Mouse (Mus musculus) skeletal muscle tissue, adult 2 months (tissue): ENCODE results near the gene Zfp37.
A peak's percentile ranks its signal among the peaks of the same experiment; 100 is the strongest.
"Not testable (repeated sequence)": the region's sequence is repeated elsewhere in the genome, so short reads cannot be mapped to it uniquely, and the experiment has no call there.

ENCODE experiments used
- DNase-seq: peaks from one replicate; pipeline ENCODE4 v3.0.0-alpha.2; 2012; ENCODE audit warnings: low read depth, low spot score

The Zfp37 gene

DNA sequence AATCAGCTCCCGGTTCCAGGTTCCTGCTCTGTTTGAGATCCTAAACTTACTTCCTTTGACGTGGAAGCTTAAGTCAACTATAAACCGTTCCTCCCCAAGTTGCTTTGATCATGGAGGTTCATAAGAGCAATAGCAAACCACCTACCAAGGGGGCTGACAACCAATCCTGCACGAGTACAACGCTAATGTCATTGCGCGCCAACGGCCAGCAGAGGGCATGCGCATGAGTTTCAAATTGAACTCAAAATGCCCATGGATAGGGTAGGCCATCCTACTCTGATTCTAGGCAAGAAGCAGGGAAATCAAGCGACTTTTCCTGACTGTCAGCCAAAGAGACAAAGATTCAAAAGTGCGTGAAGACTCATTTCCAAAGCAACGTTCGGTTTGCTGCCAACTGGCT lies at the start of gene Zfp37:
Gene Zfp37, minus strand, starts transcription at position 279 of the 400 bp plus-strand sequence.
- no peak for DNase-seq

GRCm38 (mm10) chr4:62278081-62278480 lies 47.2 kb upstream of the Zfp37 start:
- DNase-seq = no peak

- DNase-seq = no peak
These were observed 46.4 kb upstream of the Zfp37 start for GRCm38 (mm10) chr4:62277222-62277621.

- DNase-seq = no peak
These were observed 45.8 kb upstream of the Zfp37 start for GRCm38 (mm10) chr4:62276642-62277041.

DNA sequence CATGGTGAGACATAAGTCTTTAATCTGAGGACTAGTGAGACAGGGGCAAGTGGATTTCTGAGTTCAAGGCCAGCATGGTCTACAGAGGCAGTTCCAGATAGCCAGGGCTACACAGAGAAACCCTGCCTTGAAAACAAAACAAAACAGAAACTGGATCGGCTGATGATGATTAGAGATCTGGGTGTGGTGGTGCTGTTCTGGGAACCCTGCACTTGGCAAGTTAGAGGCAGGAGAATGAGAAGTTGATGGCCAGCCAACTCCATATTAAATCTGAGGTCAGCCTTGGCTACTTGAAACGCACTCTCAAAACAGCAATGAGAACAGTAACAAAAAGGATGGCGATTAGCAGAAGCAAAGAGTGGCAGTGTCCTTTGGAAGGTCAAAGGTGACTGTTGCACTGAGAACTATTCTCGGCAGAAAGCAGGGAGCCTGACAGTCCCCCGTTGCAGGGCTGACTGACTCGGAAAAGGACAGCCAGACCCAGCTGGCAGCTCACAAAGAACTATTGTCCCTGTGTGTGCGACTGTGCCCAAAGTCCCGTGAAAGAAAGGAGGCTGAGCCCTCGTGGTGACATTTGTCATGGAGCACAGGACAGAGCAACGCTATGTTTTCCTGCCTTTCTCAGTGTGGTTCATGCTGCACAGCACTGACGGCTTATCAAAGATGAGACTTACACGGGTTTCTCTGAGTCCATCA lies 44.1 kb upstream of the Zfp37 start:
- DNase-seq = peak; percentile 53

- no peak for DNase-seq
These were observed 43.1 kb upstream of the Zfp37 start for GRCm38 (mm10) chr4:62273916-62274315.

DNA sequence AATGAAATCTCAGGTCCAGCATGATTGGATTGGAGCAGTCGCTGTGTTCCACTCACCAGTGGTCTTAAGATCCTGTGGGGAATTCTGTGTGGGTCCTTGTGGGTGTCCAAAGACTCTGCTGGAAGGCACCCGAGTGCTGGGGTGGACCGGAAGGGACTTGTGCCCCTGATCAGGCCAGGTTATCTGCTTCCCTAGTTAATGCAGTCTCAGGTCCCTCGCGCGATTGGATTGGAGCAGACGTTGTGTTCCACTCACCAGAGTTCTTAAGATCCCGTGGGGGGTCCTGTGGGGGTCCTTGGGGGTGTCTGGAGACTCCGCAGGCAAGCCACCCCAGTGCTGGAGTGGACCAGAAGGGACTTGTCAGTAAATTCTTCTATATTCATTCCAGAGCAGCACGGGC lies 41.8 kb upstream of the Zfp37 start:
- DNase-seq = no peak

- DNase-seq = no peak
These were observed 36.3 kb upstream of the Zfp37 start for GRCm38 (mm10) chr4:62267101-62267500.

GRCm38 (mm10) chr4:62266016-62266415 lies 35.2 kb upstream of the Zfp37 start:
- DNase-seq = not testable (repeated sequence)

GRCm38 (mm10) chr4:62265154-62265836 lies 34.4 kb upstream of the Zfp37 start:
- peak; percentile 24 for DNase-seq

GRCm38 (mm10) chr4:62263133-62263844 lies 32.4 kb upstream of the Zfp37 start:
- DNase-seq = no peak

- DNase-seq = no peak
These were observed 31.4 kb upstream of the Zfp37 start, which contains the start of gene Slc31a2 for GRCm38 (mm10) chr4:62262276-62262675. TSS of gene Slc31a2 (plus strand) at chr4:62262562.

GRCm38 (mm10) chr4:62256931-62257330 lies 26.1 kb upstream of the Zfp37 start:
- no peak for DNase-seq

GRCm38 (mm10) chr4:62254551-62254950 lies 23.7 kb upstream of the Zfp37 start:
- no peak for DNase-seq

DNA sequence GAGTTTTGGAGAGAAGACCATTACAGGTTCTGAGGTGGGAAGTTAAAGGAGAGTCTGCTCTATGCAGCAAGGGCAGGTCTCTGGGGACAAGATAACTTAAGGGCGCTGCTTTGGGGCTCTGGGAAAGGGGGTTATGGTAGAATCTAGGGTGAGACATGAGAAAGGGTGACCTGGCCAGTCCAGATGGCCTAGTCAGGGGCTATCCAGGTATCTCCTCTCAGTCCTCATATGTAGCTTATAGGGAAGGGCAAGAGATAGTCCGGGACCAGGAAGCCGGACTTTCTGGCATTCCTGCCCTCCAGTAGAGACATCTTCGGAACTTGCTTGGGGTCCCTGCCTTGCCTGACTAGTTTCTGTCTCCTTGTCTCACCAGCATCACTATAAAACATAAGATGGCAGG lies 20.9 kb upstream of the Zfp37 start:
- DNase-seq = no peak

DNA sequence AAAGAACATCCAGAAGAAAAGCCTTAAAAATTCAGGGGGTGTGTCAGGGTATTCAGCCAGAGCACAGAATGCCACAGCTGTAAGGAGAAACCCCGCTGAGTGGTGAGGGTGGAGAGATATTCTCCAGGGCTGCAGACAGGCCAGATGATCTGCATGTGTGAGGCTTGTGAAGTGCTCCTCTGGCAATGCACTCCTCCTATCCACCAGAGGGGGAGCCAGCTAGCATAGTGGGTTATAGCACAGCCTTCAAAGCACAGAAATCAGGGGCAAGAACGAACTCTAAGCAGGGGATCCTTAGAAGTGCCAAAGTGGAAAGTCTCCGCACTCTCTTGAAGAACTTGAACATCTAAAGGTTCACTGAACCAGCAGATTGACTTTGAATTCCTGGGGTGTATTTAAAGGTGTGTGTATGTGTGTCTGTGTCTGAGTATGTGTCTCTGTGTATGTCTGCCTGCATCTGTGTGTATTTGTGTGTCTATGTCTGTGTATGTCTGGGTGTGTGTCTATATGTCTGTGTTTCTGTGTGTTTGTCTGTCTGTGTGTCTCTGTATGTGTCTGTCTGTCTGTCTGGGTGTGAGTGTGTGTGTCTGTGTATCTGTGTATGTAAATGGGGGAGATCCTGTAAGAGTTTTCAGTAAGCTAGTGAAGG lies 20.2 kb upstream of the Zfp37 start:
- DNase-seq = no peak

DNA sequence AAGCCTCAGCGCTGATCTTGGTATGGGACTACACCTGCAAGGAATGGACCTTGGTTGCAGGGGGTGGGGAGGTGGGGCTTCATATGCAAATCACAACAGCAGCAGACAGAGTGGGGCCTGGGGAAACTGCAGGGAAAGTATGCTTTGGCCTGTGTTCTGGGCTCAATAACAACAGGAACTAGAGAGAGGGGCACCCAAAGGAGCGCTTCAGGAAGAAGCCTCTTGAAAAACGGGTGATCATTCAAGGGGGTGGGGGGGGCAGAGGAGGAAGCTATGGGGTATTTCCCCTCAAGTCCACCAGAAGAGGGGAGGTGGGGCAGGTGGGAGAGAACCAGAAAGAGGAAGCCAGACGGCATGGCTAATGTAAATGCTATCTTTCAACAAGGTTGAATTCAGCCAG lies 17.5 kb upstream of the Zfp37 start:
- DNase-seq = no peak

DNA sequence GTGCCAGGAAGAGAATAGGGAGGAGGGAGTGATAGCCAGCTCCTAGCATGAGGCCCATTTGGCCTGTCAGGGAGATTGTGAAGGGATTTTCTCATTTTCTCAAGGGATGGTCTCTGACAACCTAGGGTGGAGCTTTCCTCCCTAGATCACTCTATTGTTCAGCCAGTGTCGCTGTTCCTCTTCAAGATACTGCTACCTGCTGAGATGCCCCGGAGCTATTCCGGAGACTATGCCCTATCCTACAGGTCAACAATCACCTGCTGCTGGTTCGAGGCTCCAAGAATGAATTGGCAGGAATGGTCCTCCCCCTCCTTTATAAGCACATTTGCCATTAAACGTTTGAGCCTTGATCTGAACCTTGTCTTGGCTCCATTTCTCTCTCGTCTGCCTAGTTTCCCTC lies 9.7 kb upstream of the Zfp37 start:
- DNase-seq = no peak

- DNase-seq = no peak
These were observed 694 bp downstream of the Zfp37 start for GRCm38 (mm10) chr4:62230153-62230552.

GRCm38 (mm10) chr4:62229448-62229847 lies 1.4 kb downstream of the Zfp37 start:
- no peak for DNase-seq

GRCm38 (mm10) chr4:62228391-62228790 lies 2.5 kb downstream of the Zfp37 start:
- no peak for DNase-seq

DNA sequence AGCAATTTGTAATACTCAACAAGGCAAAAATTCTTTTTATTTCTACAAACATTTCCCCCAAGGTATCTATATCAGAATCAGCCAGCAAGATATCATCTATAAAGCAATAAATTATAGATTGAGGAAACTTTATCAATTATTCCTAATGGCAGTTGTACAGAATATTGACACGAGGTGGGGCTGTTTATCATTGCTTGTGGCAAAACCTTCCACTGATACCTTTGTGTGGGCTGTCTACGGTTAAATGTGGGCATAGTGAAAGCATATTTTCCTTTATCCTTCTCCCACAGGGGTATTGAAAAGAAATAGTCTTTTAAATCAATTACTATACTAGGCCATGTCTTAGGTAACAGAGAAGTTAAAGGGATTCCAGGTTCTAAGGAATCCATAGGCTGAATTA lies 17.4 kb downstream of the Zfp37 start:
- DNase-seq = no peak
